Mouse (Mus musculus): ENCODE data around the gene Arl1.
"Not testable (repeated sequence)": the region's sequence is repeated elsewhere in the genome, so short reads cannot be mapped to it uniquely, and the experiment has no call there.

The Arl1 gene

DNA sequence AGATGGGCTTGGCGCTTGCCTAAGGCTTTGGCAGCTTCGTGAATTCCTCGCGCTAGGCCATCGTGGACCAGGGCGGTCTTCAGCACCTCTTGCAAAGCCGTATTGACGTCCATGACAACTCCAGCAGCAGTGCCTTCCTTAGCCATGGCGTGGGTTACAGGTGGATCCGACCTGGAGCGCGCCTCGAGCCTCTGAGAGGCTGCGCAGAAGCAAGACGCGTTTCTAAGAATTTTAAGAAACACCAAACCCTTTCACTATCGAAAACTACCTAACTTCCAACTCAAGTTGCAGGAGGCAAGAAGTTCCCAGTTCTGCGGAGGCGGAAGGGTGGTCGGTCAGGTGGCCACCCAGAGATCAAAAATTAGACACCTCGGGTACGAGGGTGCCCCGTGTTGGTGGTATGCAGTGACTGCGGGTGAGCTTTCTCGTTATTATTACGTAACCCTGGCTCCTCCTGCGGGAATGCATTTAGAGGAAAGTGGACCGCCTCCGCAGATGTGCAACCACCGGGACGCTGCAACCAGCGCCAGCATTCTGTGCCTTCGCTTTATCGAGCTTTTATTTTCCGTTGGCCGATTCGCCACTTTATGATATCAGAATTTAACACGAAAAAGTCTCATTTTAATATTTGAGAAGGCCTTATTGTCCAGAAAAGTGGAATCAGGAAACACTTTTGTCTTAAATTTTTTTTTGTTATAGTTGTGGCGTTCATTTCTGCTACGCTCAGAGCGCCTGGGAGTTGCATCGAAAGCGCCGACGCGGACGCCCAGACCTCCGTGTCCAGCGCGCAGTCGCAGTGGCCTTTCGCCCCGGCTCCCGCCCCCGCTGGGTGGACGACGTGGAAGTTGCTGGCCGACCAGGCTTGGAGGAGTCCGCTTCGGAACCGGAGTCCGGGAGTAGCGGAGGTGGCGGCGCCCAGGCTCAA, at the start of gene Arl1:
Gene Arl1, plus strand, starts transcription at position 288 of the 925 bp plus-strand sequence.
- DNase-seq (ENCODE audit: low spot score) = peak; percentile 92

DNA sequence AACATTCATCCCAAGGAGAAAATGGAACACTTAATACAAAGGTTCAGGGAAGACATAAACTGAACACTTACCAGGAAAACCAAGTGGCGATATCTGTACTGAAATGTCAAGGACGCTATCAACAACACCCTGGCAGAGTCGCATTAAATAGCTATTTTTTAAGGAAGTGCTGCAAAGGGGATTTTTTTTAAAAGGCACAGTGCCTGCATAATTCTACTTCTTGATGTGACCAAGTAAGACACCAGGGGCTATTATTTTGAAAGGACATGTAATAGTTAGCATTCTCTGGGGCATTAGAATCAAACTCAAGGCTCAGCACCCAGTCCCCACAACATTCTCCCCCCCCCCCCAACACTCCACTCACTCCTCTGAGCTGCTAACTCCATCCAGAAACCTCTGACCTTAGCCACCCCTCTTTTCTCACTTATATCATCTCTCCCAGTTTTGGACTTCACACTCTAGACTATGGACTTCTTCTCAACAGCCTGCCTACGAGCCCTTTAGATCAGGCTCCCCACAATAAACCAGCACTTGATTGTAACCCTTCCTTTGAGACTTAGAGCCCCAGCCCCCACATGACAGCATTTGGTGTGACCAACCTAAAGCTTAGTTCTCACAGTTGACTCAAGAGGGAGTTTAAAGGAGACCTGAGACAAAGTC, 47.6 kb upstream of the Arl1 start:
- DNase-seq (ENCODE audit: low spot score) = no peak

DNA sequence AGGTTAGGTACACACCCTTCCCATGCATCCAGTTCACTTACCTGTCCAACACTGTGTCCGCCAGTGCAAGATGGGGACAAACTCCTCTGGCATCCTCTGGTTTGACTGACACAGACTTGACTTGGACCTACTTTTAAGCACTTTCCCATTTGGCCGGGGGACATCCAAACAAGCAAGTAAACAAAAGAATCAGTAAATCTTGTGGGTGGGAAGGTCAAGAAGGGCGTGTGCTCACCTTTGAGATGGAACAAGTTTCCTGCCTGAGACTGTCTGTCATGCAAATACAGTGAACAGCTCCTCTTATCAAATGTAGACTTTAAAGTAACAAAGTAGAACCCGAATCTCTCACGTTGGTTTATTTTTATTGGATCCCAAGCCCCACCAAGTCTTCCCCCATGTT, 45.7 kb upstream of the Arl1 start, which contains the start of gene Spic:
Gene Spic, minus strand, starts transcription at position 91 of the 400 bp plus-strand sequence.
- DNase-seq (ENCODE audit: low spot score) = no peak

DNA sequence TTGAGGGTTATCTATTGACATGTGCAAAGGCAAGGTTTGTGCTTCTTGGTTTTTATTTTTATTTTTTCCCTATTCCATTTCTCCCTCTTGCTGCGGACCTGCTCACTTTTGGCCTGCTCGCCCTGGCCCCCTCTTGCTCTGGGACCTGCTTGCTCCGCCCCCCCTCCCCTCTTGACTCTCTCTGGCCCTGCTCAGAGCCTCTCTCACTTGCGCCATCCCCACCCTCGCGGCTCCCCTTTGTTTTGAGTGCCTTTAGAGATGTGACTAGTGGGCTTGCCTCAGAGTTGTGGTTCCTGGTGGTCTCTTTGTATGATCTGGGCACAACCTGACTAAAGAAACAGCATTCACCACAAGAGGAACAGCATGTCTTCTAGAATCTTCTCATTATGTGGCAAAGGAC, 29.7 kb upstream of the Arl1 start:
- no peak for DNase-seq (ENCODE audit: low spot score)

DNA sequence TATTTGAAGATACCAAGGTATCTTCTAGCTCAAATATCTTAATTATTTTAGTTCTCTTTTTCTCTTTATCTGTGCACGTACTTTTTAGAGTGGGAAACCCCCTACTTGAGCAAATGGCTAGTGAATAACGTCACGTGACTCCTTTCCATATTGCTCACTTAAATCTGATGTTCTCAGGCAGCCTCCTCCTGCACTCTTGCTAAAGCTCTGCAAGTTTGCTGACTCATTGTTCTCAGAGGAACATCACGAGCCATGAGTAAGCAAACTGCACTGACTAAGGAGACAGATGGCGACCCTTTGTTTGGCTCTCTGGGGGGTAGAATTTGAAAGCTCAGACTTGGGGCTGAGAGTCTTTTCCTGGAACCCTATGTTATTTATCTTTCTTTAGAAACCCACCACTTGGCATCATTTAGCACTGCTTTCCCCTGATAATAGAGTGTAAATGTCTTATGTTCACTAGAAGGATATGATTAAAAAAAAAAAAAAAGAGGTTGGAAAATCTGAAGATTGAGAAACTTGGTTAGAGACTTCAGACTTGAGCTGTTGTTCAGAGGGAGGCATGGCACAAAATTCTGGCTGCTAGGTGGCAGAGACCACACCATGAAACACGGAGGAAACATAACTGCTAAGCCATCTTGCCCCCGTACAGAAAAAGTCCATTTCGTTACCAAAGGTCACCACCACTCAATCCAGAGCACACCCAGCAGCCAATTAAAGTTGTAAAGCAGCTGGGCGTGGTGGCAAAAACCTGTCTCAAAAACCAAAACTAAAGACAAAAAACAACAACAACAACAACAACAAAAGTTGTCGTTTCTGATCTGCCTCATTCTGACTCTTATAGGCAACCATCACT, 21.8 kb upstream of the Arl1 start:
- DNase-seq (ENCODE audit: low spot score) = peak; percentile 49

DNA sequence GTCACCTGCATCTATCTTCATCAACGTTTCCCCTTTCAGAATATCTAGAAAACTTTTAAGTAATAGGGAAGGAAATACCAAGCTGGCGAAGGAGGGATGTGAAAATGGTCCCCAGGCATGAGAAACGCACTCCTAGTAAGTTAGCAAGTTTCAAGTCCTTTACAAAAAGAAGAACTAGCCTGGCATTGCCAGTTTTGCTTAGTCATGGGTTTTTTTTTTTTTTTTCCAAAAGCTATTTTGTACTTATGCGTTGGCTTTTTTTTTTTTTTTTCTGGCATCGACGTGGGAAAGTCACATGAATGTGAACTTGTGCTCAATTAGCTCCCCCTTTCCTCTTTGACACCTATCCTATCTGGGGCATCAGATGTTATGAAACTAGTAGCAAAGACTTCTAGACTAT, 18.3 kb upstream of the Arl1 start:
- no peak for DNase-seq (ENCODE audit: low spot score)

DNA sequence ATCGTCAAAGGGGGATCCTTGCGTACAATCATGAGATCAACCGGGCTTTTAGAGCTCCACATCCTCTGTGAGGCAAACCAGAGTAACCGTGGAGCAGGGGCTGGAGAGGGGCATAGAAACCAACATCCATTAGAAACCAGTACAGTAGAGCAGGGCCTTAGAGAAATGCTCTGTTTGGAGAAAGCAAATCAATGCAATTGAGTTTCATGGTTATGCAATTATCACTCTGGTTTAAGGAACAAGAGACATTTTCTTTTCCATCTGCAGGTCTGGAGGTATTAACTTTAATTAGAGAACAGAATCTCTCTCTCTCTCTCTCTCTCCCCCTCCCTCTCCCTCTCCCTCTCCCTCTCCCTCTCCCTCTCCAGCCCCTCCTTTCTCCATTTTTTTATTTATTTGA, 15.9 kb upstream of the Arl1 start:
- no peak for DNase-seq (ENCODE audit: low spot score)

DNA sequence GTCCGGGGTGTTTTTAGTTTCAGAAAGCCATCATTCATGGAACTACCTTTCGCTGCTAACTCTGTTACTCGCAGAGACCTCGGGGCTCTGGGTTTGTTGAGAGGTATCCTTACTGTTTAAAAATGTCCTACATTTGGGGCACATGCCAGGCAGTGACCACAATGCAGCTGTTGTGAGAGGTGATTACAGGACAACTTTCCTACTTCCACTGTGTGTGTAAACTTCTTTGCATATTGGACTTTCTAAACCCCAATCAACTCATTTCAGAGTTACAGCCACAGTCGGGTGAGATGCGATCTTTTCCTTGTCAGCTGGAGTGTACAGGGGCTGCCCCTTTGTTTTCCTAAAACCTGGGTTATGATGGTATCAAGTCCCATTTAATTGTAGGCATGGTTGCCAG, 15.0 kb upstream of the Arl1 start:
- no peak for DNase-seq (ENCODE audit: low spot score)

DNA sequence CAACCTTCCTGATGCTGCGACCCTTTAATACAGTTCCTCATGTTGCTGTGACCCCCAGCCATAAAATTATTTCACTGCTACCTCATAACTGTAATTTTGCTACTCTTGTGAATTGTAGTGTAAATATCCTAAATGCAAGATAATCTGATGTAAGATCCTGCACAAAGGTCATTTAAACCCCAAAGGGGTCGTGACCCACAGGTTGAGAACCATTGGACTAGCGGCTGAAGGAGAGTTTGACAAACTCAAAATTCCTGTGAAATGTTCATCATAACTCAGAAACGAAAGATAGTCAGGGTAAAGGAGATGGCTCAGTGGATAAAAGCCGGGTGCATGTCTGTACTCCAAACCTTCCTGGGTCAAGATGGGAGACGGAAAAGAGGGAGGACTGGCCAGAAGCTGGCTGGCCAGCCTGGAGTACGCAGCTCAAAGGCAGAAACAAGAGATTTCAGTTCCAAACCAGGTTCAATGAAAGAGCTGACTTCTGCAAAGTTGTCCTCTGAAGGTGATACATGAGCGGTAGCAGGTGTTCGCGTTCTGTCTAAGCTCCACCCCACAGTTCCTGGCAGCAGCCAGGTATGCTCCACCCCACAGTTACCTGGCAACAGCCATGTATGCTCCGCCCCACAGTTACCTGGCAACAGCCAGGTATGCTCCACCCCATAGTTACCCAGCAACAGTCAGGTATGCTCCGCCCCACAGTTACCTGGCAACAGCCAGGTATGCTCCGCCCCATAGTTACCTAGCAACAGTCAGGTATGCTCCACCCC, 13.5 kb upstream of the Arl1 start:
- no peak for DNase-seq (ENCODE audit: low spot score)

DNA sequence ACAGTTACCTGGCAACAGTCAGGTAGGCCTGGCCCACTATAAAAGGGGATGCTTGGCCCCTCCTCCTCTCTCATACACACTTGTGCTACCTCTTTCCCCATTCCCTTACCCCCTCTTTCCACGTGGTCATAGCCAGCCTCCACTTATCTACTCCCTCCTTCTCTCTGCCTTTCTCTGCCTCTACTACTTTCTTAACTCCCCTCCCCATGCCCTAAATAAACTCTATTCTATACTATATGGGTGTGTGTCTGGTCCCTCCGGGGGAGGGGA, 13.0 kb upstream of the Arl1 start:
- no peak for DNase-seq (ENCODE audit: low spot score)

DNA sequence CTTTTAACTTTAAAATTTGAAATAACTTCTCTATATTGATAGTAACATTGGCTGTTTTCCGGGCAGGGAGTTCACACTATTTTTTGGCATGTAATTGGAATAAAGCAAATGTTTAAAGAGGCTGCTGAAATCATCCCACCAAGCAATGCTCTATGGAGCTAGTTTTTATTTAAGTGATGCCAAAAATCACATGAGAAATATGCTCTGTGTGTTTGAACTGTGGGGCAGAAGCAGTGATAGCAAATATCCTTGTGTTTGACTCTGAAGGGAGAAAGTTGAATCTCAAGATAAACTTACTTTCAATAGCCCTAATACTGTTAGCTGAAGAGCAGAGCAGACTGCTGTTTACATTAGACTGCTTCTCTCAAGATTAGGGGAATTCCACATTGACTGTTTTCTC, 11.0 kb upstream of the Arl1 start:
- DNase-seq (ENCODE audit: low spot score) = no peak

DNA sequence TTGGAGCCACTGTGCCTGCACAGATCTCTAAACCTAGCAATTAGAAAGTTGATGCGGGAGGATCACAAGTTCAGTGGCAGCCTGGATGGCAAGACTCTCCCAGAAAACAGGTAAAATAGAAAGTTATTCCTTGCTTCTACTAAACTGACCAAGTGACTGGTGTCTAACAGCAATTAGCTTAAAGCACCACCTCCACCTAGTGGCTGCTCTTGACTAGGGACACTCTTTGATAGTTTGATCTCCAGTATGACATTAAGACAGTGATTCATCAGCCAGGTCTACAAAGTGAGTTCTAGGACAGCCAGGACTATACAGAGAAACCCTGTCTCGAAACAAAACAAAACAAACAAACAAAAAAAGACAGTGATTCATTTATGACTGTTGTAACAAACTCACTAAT, 5.3 kb upstream of the Arl1 start:
- DNase-seq (ENCODE audit: low spot score) = peak; percentile 58

DNA sequence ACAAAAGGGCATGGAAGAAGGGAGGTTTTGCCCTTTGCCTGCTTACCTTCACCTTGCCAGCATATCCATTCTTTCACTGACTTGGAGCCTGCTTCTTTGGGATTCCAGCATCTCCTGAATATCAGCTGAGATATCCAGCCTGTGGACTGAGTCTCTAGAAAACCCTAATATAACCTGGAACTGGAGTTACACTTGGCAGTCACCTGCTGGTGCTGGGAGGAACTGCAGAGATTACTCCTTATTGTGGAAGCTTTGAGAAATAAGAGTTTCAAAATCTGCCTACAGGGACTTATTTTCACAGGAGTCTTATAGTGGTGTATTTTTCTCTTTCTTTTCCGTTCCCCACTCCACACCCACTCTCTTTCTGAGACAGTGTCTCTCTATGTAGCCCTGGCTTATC, 3.5 kb upstream of the Arl1 start:
- DNase-seq (ENCODE audit: low spot score) = peak; percentile 62

DNA sequence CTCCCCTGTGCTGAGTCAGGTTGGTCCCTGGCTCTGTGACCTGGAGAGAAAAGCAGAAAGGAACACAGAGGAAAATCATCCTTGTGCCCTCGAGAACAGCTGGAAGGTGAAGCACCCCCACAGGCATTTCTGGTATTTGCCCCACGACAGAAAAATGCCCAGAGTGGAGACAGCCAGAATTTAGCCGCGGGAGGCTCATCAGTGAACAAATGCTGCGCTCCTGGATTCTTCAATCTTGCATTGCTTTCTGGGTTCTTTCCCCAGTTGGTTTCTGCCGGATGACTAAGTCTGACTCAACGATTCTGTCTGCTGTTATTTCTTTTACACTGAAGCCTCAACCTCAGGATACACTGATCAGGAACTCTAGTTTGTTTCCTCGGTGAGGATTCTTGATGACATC, 2.5 kb upstream of the Arl1 start:
- no peak for DNase-seq (ENCODE audit: low spot score)

DNA sequence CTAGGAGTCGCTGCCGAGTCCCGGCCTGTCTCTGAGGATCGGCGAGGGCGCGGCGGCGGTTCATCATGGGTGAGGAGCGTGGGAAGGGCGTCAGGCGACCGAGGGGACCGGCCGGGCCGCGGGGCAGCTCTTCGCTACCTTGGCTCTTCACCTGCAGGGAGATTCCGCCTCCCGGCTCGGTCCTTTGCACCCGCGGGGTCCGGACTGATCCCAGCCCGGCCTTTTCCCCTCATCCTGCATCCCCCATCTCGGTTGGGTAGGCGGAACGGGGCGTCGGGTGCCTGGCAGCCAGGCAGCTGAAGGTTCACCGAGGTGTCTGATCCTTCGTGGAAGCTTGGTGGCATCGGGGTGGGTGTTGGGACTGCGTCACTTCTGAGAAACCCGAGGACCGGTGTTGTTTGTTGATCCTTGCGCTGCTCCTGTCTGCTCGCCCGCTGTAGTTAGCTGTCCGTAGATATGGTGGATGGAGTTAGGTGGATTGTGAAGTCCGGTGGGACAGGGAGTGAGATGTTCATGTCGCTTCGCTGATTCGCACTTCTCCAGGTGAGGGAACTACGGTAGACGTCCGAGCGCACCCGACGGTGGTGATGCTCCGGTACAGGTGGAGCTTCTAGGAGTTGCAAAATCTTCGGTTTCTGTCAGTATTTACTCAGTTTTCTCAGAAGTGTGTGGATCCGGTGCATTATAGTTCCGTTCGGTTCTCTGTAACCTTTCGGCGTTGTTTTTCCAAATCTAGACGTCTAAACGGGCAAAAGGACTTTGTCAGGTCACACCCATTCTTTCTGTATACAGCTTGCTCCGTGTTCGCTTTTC, 1.0 kb downstream of the Arl1 start:
- DNase-seq (ENCODE audit: low spot score) = peak; percentile 19

DNA sequence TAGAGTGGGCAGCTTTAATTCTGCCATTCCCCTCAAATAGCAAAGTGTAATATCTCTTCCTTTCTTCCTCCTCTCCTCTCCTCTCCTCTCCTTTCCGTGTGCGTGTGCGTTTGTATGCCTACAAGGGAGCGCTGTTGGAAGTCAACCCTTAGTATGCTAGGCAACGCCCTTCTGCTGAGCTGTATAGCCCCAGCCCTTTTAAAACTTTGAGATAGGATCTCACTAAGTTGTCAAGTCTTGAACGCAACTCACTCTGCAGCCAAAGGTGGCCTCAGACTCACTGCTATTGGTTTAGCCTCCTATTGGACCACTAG, 1.6 kb downstream of the Arl1 start:
- peak; percentile 6 for DNase-seq (ENCODE audit: low spot score)

DNA sequence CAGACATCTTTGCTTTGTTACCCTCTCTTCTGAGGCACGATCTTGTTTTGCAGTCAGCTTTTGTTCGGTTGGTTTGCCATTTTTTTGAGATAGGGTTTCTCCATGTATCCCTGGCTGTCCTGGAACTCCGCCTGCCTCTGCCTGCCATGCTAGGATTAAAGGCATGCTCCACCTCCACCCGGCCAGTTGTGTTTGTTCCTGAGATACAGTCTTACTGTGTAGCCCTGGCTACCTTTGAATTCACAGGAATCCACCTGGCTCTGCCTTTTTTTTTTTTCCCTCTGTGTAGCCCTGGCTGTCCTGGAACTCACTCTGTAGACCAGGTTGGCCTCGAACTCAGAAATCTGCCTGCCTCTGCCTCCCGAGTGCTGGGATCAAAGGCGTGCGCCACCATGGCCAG, 8.4 kb downstream of the Arl1 start:
- DNase-seq (ENCODE audit: low spot score) = not testable (repeated sequence)

DNA sequence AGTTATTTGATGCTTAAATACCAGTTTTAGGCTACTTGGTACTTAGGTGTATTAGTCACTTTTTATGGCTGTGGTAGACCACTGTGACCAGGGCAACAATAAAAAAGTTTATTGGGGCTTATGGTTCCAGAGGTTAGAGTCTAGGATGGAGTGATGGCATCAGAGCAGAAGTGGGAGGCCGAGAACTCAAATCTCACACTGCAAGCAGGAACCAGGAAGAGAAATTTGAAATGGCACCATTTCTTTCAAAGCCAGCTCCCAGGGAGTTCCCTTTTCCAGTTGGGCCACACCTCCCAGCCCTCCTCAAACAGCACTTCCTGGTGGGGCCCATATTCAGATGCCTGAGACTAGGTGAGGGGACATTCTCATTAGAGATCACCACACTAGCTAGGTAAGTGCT, 9.2 kb downstream of the Arl1 start:
- no peak for DNase-seq (ENCODE audit: low spot score)

DNA sequence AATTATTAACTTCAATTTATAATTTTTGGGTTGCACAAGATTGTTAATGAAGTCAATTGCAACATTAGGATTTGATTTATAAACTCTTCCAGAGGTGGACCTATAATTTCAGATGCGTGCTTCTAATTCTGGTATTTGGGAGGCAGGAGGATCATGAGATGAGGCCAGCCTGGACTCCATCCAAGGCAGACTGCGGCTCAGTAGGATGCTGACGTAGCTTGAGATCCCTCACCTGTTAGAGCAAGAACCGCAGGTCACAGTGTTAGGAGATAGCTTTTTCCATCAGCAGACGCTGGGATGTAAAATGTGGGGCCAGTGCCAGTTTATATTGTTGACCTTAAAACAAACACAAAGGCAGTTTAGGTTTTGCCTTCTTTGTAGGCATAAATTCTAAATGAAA, 10.1 kb downstream of the Arl1 start:
- DNase-seq (ENCODE audit: low spot score) = no peak

DNA sequence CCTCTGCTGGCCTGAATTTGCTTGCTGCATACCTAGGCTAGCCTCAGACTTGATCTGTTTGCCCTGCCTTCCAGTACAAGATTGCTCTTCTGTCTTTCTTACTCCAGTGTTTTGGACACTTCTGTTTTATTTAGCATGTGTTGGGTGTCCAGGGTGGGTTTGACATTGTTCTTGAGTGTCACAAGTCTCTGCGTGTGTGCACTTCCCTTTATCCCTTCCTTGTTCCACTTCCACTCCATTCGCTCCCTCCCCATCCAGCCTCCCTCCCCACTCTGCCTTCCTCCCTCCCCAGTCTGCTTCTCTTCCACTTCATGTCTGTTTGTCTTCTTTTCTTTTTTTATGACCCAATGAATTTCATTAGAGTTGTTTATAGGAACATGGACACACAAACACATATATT, 10.8 kb downstream of the Arl1 start:
- no peak for DNase-seq (ENCODE audit: low spot score)

DNA sequence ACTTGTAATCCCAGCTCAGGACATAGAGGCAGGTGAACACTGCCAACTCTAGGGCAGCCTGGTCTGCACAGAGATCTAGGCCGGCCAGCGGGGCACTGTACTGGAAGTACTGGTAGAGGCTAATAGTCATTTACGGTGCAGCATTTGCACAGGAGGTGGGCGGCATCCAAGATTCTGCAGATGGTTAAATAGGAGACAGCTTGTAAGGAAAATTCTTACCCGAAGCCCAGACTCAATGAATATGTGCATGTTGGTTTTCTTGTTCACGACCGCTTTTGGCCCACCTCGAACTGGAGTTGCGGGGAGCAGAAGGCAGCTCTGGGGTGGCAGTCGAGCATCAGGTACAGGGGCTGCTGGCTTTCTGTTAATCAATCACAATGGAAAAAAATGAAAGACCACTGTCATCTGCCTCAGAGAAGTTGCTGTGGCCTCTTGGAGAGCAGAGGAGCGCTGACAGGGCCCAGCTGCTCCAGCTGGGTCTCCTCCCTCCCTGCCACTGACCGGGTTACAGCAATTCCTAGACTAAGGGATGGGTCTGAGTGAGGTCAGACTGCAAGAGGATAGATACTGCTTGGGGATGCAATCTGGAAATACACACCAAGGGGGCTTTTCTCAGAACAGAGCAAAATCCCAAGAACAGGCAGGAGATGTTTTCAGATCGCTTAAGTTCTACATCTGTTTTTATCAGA, 31.0 kb downstream of the Arl1 start:
- no peak for DNase-seq (ENCODE audit: low spot score)

Data from embryo, embryonic 10.5 days (tissue).